Mouse (Mus musculus) yolk sac, embryonic 10.5 days (tissue): ENCODE data around the gene Sik3.

Experiments used
- DNase-seq: peaks from one replicate; pipeline ENCODE4 v3.0.0-alpha.2; 2017; ENCODE audit warnings: low spot score

Sik3 gene

GRCm38 (mm10) chr9:46191234-46191633 lies 178.6 kb downstream of the Sik3 start:
- no peak for DNase-seq

DNA sequence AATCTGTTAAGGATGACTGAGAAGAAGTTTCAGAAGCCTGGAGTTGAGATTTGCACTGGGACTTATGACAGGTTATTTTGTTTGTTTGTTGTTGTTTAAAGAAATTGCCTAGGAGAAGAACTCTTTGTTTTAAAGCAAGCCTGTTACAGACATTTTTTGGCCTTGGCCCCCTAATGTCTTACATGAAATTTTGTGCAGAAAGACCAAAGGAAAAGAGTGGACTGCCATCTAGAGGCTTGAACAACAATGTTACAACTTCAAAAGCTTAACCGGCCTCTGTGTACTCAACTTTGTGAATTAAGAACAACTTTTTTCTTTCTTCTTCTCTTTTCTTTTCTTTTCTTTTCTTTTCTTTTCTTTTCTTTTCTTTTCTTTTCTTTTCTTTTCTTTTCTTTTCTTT lies 179.0 kb downstream of the Sik3 start:
- no peak for DNase-seq

DNA sequence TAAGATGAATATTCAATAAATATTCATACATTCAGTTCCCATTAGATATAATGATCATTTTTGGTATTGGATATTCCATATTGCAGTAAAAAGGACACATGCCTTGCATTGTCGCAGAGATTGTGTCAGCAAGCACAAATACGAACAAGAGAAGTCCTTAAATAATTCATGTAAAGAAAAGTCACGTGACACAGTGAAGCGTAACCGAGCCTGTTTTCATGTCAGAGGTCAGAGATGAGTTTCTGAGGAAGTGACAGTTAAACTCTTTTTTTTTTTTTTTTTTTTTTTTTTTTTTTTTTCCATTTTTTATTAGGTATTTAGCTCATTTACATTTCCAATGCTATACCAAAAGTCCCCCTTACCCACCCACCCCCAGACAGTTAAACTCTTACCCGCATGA lies 180.0 kb downstream of the Sik3 start:
- DNase-seq: no peak

- no peak for DNase-seq
Measured at GRCm38 (mm10) chr9:46194809-46195208, 182.2 kb downstream of the Sik3 start.

GRCm38 (mm10) chr9:46196699-46197169 lies 184.1 kb downstream of the Sik3 start:
- peak; percentile 53 for DNase-seq

- DNase-seq: no peak
Measured at GRCm38 (mm10) chr9:46198461-46198860, 185.8 kb downstream of the Sik3 start.

GRCm38 (mm10) chr9:46198936-46199335 lies 186.3 kb downstream of the Sik3 start:
- no peak for DNase-seq

DNA sequence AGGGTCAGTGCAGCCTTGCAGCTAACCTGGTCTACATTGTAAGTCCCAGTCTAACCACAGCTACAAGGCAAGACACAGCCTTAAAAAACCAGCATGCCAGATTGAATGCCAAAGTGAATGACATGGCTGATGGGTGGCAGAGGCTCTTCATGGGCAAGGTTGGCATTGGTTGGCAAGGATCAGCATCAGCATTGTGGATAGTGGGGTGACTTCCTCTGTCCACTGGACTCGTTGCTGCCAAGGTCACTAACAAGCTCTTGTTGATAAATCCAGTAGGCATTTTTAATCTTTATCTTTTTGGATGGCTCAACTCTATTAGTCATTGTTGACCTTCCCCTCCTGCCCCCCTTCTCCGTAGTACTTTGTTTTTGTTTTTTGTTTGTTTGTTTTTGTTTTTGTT lies 187.0 kb downstream of the Sik3 start:
- DNase-seq: no peak

DNA sequence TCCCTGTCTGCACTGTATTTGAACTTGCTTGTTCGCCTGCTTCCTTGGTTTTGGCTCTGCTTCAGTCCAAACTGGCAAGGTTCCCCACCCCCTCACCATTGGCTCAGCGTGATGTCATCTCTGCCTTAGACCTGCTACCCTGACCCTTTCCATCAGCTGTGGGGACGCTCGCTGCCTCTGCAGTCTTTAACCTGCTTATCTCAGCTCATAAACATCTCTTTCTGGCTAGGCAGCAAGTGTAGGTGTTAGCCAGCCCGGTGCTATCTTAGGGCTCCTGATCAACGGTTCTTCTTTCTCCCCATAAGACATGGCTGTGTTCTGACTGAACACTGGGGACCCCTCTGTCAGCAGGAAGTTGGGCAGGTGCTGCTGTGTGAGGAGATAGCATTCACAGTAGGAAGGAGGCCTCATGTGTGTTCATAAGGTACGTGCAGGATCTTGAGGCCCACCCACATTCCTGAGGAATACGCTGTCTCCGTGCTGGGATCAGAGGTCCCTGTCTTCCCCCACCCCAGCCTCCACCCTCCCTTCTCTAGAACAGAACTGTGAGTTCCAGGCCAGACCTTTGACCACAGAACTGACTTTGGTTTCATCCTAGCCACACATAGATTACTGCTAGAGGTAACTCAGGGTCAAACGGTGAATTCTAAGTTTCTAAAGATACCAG lies 194.3 kb downstream of the Sik3 start:
- peak; percentile 91 for DNase-seq

- no peak for DNase-seq
Measured at GRCm38 (mm10) chr9:46207501-46207869, 194.9 kb downstream of the Sik3 start.

- no peak for DNase-seq
Measured at GRCm38 (mm10) chr9:46208401-46208974, 195.9 kb downstream of the Sik3 start.

DNA sequence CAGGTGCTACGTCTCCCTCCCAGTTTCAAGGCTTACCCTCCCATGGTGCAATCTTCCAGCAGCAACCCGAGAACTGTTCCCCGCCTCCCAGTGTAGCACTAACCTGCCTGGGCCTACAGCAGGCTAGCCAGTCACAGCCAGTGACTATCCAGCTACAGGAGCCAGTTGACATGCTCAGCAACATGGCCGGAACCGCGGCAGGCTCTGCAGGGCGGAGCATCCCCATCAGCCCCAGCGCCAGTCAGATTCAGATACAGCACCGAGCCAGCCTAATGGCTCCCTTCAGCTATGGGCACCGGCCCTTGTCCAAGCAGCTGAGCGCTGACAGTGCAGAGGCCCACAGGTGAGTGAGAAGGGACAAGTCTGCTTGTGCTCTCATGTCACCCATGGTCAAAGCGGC lies 197.9 kb downstream of the Sik3 start:
- no peak for DNase-seq

DNA sequence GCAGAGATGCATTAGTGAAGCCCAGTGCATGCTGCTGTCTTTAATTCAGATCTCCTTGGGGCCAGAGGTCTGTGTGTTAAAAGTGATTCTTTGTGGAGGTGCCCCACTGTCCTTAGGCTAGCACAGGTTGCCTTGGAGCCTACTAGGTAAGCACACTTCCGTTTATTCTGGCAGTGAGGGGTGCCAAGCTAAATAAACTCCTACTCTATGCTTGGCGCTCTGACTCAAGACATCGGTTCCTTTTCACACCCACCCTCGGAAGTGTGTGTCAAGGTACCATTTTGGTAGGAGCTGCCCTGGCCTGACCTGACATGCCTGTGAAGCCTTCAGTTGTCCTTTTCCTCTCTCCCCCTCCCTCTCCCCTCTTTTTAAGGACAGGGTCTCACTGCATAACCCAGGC lies 201.7 kb downstream of the Sik3 start:
- DNase-seq: no peak

DNA sequence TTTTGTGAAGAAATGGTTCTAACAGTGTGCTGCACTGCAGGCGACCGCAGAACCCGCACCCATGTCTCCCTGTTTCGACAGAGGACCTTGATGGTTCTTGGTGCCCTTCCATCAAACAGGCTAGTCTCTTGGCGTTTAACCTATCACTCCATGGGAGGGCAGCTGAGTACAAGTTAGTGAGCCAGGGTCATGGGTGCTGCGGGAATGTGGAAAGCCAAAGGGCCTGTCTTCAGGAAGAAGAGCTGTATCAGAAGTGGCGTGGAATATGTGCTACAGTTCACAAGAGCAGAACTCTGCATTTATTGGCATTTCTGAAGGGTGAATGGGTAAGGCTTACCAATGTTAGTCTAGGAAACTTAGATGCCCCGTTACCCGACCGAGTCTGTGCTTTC lies 202.3 kb downstream of the Sik3 start:
- DNase-seq: no peak

DNA sequence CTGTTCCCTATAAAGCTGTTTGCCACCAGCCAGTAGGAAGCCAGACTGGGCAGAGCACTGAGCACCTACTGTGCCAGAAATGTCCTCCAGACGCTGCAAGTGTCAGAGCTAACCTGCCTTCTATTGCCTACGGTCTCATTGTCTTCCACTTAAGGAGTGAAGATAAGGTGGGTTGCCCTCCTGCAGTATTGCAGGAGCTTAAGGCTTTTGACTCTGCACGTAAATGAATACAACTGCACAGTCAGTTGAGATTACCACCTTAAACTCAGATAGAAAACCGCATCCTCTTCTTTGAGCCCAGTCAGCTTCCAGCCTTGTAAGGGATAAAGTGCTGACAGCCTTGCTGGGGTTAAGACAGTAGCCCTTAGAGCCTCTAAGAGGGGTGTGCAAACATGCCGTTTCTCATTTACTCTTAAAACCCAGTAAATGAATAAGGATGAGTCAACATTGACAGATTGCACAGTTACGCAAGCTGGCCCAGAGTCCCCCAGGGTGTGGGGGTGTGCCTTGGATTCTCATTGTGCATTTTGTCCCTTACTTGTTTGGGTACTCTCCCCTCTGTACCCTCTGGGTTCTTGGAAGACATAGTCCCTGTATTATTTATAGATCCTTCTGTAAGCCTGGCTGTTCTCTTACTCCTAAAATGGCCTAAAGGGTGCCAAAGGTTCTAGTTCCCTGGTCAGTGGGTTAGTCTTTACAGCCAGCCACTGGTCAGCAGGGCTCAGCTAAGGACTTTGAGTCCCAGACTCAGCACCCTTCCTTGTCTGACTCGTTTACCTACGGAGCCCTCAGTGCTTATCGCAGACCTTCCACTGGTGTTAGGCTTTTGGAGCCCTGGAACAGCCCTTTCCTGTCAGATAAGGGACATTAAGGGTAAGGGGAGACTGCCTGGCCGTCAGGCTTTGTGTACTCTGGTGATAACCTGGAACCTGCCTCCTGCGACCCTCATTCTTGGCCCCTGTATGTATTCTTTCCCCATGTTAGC lies 203.0 kb downstream of the Sik3 start:
- DNase-seq: peak; percentile 88

DNA sequence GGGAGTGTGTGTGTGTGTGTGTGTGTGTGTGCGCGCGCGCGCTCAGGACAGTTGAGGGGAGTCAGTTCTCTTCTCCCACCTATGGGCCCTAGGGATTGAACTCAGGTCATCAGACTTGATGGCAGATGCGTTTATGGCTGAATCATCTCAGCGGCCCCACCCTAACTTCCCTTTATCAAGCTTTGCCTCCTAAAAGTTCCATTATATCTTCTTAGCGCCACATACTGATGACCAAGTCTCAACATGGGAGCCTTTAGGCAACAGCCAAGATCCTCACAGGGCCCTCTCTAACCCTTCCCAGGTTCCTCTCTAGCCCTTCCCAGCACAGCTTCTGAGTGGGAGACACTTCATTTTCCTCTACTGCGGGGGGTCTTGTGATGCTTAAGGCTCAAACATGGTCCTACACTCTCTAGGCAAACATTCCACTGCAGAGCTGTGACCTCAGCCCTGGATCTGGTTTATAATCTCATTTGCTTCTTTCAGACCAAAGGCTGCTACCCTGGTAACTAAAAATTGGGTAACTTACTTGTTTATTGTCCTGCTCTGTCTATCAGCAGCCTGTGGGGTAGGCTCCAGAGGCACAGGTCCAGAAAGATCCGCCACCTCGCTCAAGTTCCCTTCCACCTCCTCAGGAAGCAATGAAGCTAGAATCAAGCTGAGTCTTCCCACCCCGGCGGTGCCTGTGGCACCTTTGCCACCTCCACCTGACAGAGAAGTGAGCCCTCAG lies 204.3 kb downstream of the Sik3 start:
- no peak for DNase-seq

DNA sequence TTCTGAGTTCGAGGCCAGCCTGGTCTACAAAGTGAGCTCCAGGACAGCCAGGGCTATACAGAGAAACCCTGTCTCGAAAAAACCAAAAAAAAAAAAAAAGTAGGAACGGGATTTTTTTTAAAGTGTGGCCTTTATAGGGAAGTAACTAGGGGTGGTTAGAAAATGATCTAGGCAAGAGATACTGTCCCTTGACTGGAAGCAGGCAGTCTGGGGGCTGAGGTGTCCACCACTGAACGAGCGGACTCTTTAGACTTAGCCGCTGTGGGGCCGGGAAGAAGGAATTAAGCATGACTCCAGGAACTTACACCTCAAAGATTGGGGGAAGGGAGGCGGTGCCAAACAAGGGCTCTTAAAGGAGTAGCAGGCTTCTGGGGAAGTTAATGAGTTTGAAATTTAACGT lies 205.6 kb downstream of the Sik3 start:
- no peak for DNase-seq

GRCm38 (mm10) chr9:46223090-46223489 lies 210.5 kb downstream of the Sik3 start:
- no peak for DNase-seq

GRCm38 (mm10) chr9:46224101-46224500 lies 211.5 kb downstream of the Sik3 start:
- DNase-seq: peak; percentile 85

GRCm38 (mm10) chr9:46224945-46225660 lies 212.5 kb downstream of the Sik3 start:
- DNase-seq: no peak

- DNase-seq: peak; percentile 68
Measured at GRCm38 (mm10) chr9:46227064-46227614, 214.5 kb downstream of the Sik3 start.
